Mouse (Mus musculus): Measurements from ENCODE around the gene Drap1. TPM values are rescaled to one million over a fixed set of nuclear protein-coding genes. Genes with fewer than 3 reads are reported as not detected.
A peak's percentile ranks its signal among the peaks of the same experiment; 100 is the strongest.

The Drap1 gene
- total RNA-seq (2022), result 100 to 1,000 TPM; 308 to 358 (median 327) TPM

DNA sequence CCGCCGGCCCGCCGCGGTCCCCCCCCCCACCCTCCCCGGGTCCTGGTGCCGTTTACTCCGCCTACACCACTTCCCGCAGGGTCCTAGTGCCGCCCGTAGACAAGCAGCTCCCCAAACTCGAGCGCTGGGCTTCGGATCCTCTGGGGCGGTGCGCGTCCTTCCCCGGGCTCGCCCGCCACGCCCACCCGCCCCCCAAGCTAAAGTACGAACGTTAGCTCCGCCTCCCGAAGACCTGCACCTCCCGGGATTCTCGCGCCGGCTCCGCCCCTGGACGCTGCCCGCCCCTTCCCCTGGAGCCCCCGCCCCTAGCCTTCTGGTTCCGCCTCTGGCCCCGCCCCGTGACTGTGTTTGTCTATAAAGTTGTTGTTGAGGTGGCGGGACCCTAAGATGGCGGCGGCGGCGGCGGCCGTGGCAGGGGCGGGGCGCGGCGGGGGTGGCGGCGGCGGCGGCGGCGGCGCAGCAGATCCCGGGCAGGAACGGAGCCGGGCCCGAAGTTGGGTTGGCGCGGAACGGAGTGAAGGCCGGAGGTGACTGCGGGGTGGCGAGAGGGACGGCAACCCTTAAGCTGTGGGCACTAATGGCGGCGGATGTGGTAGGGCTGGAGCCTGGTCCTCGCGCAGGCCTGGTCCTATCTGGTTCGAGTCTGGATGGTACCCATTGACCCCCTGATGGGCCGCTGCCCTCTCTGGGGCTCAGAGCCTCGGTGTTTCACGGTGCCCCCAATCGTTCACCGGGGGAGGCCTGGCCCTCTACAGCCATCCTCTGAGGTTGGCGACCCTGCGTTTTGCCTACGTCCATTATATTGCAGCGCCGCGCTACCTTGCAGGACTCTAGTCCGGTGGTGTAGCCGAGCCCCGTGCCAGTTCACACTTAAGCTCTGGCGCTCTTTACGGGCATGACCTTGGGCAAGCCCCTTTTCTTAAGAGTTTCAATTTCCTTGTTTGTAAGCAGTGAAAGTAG is at the start of gene Drap1, which contains the start of gene AI837181:
Gene Drap1, minus strand, starts transcription at position 198 of the 960 bp plus-strand sequence.
Gene AI837181, plus strand, starts transcription at position 363 of the 960 bp plus-strand sequence.
- peak; percentile 88 for DNase-seq (ENCODE audit: low spot score in 2 of 2)

DNA sequence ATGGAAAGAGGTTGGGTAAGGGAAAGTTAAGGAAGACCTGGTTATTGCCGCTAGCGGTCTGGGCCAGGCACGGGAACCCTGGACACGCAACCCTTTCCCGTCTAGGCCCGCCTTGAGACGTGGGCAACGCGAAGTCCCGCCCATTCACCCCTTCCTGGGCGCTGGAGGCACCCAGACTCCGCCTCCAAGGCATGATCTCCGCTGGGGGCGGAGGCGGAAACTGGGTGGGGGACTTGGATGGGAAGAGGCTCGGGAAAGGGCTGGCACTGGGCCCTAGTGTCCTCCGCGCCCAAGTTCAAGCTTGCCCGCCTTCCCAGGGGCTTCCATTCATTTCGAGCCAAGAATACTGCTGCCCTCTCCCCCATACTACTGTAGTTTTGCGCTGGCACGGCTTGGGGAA is 48.9 kb upstream of the Drap1 start, which contains the start of gene Efemp2:
Gene Efemp2, plus strand, starts transcription at position 235 of the 400 bp plus-strand sequence.
- DNase-seq (ENCODE audit: low spot score in 2 of 2), result no peak

DNA sequence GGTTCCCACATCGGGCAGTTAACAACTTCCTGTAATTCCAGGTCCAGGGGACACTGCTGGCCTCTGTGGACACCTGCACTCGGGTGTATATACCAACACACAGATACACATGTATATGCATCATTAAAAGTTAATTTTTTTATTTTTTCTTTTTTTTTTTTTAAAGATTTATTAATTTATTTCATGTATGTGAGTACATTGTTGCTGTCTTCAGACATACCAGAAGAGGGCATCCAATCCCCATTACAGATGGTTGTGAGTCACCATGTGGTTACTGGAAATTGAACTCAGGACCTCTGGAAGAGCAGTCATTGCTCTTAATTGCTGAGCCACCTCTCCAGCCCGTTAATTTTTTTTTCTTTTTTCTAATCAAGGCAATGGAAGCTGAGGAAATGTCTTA is 48.1 kb upstream of the Drap1 start:
- no peak for DNase-seq (ENCODE audit: low spot score in 2 of 2)

DNA sequence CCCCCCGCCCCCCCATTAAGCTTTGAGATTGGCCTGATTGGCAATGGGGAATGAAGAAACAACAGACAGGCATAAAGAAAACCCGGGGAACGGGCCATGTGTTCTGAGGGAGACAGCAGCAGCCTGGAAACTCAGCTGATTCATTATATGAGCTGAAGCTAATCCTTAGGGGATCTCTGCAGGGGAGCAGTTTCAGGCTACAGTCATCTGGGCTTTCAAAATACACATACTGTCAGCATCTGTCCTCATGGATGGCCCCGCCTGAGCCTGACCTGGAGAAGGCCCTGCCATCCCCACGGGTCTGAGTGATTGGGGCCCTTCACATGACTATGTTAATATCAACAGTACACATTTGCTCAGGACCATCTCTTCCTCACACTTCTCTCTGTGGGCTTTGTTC is 47.1 kb upstream of the Drap1 start:
- no peak for DNase-seq (ENCODE audit: low spot score in 2 of 2)

DNA sequence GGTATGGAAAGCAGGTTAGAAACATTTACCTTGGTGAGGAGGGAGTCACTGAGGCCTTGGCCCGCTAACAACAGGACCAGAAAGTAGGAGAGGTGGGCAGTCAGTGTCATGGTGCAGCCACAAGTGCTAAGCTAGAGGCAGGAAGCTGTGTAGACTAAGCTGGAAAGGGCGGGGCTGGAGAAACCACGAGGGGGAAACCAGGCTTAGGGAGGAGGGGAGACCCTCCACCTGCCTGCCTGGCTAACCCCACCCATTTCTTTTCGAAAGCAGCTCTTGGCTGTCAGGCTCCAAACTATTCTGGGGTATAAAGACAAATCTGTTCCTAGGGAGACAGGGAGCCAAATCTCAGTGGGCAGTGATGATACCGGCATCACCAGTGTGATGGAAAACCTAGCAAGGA is 43.6 kb upstream of the Drap1 start, which contains the start of gene Ctsw:
Gene Ctsw, minus strand, starts transcription at position 134 of the 400 bp plus-strand sequence.
- DNase-seq (ENCODE audit: low spot score in 2 of 2), result no peak

DNA sequence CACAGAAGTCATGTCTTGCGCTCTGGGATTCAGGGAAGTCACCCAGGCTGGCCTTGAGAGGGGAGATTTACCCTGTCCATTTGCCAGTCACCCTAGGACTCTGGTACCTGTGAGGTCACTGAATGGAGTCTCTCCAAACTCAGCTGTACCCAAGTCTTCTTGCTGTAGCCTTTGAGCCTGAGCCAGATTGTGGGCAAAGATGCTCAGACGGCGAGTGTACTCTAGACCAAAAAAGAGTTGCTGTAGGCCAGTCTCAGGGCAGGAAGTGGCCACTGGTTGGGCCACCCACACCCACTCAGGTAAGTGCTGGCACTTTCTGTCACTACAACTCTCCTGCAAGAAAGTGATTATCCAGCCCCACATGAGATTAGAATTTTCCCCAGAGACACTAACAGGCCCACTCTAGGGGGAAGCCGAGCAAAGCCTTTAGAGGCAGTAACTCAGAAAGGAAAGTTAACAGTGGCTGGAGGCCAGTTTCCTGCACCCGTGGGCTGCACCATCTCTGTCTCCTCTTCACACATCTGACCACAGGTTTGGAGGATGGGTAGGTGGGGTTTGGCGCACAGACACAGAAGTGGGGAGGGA is 42.2 kb upstream of the Drap1 start:
- DNase-seq (ENCODE audit: low spot score in 2 of 2), result no peak

DNA sequence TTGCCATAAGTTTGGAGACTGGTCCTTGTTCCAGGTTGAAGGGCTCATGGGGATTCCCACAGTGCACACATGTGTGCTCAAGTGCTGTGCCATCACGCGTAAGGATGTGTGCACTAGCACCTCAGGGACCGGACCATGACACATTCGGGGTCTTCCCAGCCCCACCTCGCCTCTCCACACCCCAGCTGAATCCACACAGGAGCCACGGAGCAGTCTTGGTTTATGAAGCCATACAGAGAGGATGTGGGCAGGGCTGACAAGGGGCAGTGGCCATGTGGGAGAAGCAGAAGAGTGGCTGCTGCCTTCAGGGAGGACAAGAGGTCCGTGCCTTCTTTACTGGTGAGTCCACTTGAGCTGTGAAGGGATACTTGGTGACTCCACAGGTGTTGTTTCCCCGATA is 40.3 kb upstream of the Drap1 start:
- DNase-seq (ENCODE audit: low spot score in 2 of 2), result no peak

DNA sequence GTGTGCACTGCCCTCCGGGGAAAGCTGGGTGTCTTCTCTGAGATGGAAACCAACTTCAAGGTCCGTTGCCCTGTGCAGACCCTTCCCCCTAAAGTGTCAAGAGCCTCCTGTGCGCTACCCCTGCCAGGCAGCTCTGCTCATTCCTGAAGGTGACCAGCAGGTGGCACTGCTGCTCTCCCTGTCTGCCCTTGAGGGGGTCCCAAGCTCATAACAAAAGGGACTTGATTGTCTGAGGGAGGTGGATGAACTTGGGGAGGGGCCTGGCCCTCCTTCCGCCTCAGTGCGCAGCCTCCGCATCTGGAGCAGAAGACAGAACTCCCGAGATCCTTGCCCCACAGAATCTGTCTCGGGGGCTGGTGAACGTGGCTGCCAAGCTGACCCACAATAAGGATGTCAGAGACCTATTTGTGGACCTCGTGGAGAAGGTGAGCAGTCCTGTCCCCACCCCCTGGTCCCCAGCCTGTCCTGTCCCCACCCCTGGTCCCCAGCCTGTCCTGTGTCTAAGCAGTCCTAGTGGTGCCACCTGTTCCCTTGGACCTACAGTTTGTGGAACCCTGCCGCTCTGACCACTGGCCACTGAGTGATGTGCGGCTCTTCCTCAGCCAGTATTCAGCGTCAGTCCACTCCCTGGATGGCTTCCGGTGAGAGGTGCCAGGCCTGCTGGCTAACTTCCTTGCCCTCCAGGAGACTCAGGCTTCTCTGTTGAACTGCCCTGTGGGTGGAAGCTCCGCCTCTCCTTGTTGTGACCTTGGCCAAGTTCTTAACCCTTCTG is 39.2 kb upstream of the Drap1 start:
- DNase-seq (ENCODE audit: low spot score in 2 of 2), result no peak

DNA sequence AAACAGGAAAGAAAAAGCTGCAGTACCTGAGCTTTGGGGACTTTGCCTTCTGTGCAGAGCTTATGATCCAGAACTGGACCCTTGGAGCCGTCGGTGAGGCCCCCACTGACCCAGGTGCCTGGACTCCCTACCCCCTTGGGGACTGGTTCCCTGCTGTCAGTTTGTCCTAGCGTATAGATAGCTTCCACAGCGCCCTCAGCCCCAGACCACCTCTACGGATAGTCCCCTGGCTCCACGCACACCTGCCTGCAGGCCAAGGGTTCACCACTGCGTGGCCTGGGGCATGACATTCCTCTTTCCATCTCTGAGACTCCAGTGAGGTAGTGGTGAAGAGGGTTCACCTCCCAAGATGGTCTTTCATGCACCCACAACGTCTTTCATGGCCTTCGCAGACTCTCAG is 38.4 kb upstream of the Drap1 start:
- DNase-seq (ENCODE audit: low spot score in 2 of 2), result no peak

DNA sequence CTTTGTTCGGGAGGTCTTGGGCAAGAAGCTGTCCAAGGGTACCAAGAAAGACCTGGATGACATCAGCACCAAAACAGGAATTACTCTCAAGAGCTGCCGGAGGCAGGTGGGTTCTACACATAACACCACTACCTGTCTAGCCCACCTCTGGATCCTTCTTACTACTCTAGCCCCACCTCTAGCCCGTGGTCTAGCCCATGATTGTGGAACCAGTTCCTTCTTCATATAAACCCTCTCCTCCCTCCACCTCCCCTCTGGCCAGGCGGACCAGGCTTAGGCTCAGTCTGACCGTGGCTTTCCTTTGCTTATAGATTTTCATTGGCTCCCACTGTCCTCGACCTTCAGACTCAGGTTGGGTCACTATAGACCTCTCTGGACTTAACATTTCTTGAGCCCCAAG is 36.6 kb upstream of the Drap1 start:
- DNase-seq (ENCODE audit: low spot score in 2 of 2), result no peak

DNA sequence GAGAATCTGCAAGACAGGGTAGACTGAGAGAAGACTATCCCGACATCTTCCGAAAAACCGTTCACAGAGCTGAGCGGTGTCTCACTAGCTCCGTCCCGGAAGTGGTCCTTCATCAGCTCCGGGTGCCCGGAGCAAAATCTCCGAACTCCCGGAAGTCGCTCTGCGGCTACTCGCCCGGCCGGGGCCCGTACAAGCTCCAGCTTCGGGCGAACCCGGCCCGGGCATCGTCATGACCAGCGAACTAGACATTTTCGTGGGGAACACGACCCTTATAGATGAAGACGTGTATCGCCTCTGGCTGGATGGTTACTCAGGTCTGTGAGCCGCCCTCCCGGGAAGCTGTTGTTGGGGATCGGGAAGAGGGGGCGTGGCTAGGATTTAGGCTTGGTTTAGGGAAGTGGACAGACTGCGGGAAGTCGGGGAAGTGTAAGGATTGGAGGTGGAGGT is 35.7 kb upstream of the Drap1 start, which contains the start of gene Fibp:
Gene Fibp, plus strand, starts transcription at position 151 of the 447 bp plus-strand sequence.
- peak; percentile 79 to 87 for DNase-seq (ENCODE audit: low spot score in 2 of 2)

DNA sequence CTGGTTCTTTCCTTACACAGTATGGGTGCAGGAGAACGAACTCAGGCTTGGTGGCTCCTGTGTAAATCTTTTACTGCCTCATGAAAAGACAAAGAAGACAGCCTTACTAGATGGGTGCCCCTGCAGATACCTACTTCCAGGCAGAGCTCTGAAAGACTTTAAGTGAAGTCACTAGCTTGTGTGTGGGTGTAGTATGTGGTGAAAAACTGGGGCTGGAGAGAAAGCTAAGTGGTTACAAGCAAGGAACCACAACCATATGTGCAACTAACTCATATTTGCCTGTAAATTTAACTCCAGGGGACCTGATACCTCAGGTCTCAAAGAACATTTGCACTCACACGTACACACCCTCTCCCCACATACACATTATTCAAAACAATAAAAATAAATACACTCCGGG is 35.1 kb upstream of the Drap1 start:
- no peak for DNase-seq (ENCODE audit: low spot score in 2 of 2)

DNA sequence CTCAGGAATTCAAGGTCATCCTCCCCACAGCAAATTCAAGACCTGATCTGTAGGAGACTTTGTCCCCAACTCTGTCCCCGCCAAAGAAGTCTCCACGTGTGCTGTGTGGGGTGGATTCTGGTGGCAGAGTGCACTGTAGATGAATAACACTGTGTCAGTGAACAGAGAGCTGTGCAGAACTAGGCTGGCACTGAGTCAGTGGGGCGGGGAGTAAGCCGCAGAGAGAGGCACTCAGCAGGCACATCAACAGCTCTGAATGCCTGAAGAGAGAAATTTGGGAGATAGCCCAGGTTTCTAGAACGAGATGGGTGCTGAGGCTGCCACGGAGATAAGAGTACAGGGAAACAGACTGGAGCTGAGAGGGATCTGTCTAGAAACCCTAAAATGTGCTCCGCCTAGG is 34.2 kb upstream of the Drap1 start:
- DNase-seq (ENCODE audit: low spot score in 2 of 2), result no peak

DNA sequence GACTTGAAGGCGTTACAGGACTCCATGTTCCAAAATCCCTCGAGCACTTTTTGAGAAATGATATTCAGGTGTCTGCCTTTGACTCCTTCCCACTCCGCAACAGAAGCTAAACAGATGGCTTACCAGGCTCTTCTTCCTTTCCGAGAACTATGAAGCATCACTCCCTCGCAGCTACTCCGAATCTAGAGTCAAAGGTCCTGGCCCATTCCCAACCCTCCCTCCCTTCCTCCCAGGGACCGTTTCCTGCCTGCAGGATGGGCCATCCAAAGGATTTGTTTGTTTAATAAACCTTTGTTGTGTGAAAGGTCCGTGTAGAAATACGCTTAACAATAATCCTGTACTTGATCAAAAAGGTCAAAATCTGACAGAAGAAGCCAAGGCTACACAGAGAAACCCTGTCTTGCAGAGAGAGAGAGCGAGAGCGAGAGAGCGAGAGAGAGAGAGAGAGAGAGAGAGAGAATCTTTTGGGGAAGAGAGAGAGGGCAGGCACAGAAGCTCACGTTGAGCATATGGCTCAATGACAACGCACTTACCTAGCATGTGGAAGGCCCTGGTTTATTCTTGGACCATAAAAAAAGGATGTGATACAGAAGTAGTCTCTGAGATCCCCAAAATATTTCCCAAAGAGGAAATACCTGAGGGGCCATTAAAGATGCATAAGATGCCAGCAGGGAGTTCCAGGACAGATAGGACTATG is 33.1 kb upstream of the Drap1 start, which contains the start of gene Ccdc85b:
Gene Ccdc85b, minus strand, starts transcription at position 149 of the 697 bp plus-strand sequence.
- no peak for DNase-seq (ENCODE audit: low spot score in 2 of 2)

DNA sequence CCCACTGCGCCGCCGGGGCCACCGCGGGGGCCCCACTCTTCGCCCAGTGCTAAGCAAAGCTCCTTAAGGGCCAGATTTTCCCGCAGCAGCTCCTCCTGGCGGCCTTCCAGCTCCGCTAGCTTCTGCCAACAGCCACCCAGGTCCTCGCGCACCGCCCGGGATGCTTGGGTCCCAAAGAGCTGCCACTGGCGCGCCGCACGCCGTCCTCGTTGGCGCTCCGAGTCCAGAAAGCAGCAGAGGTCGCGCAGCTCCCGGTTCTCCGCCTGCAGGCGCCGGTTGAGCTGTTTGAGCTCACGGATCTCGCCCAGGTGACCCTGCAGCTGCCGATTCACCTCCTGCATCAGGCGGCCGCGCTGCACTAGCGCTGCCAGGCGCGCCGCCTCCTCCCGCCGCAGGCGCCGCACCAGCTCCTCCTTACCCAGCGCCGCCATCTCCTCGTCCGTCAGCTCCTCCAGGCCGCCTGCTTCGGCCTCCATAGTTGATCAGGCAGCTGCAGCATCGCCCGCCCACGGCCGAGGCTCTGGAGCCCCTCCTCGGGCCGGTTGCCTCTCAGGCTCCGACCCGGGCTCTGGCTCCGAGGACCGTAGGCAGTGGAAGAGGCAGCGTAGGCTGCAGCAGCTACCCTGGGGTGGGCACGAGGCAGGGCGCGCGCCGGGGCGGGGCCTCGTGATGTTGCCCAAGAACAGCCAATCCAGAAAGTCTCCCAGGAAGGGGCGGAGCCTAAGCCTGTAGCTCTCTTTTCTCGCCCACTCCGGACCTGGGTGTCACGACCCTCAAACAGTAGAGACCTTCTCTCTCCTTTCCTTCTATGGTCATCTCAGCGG is 32.4 kb upstream of the Drap1 start:
- peak; percentile 95 for DNase-seq (ENCODE audit: low spot score in 2 of 2)

DNA sequence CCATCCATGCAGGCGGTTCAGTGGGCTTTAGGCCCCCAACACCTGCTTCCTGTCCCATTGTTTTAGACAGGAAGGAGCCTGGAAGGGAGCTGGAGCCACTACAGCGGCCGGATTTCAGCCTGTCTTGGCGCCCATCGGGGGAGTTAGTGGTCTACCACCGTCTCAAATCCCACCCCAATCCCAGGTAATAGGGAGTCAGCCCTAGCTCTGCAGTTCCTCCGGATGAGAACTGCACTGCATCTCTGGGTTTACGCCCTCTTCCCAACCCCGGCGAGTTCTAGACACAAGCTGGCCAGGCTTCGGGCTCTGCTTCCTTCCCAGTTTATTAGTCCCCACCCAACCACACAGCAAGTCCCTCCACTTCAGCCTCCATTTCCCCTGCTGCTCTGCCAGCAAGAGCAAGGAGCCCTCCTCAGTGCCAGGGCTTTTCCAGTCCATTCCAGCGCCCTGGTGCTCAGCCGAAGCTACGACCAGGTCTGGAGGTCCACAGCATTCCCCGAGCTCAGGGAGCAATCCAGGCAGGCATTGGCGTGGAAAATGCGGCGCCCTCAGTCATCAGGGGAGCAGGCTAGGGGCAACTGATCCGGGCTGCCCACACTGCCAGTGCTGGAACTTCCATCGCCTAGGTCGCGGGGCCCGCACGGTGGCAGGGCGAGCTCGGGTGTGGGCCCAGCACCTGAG is 31.6 kb upstream of the Drap1 start:
- DNase-seq (ENCODE audit: low spot score in 2 of 2), result no peak

DNA sequence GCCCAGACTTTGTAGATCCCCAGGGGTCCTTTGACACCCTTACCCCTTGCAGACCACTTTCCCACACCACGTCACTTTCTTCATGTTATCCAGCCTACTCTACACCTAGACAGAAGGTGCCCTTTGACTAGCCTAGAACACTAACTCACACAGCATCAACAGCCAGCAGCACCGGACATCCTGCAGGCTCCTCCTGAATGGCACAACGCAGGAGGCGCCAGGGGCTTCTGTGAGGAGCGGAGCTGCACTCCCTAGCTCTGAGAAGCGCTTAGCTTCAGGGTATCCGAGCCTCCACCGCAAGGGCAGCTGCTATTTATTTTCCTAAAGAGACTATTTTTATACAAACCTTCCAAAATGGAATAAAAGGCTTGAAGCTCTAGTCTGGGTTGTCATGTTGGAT is 30.8 kb upstream of the Drap1 start:
- no peak for DNase-seq (ENCODE audit: low spot score in 2 of 2)

DNA sequence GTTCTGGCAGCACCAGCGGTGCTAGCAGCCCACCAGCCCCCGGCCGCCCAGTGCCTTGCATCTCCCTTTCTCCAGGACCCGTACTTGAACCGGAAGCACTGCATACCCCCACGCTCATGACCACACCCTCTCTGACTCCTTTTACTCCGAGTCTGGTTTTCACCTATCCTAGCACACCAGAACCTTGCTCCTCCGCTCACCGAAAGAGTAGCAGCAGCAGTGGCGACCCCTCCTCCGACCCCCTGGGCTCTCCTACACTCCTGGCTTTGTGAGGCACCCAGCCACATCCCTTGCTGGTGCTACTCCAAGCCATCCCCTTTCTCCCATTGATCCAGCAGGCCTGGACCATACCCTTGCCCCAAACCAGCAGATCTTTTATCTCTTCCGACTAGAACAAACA is 30.3 kb upstream of the Drap1 start:
- no peak for DNase-seq (ENCODE audit: low spot score in 2 of 2)

DNA sequence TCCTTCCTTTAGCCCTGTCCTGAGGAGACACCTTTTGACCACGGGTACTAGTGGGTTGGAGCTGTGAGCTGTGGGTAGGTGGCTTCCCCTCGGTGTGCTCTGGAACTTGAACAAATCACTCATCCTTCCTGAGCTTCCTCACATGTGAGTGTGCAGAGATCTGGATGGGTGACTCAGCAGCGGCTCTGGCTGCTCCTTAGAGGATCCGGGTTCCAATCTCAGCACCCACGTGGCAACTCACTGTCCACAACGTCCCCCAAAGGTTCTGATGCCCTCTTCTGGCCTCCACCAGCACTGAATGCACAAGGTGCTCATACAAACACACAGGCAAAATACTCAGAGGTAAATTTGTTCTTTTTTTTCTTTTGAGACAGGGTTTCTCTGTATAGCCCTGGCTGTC is 27.0 kb upstream of the Drap1 start:
- no peak for DNase-seq (ENCODE audit: low spot score in 2 of 2)
